Mouse (Mus musculus): ENCODE results near the gene Pelo.

Pelo gene

DNA sequence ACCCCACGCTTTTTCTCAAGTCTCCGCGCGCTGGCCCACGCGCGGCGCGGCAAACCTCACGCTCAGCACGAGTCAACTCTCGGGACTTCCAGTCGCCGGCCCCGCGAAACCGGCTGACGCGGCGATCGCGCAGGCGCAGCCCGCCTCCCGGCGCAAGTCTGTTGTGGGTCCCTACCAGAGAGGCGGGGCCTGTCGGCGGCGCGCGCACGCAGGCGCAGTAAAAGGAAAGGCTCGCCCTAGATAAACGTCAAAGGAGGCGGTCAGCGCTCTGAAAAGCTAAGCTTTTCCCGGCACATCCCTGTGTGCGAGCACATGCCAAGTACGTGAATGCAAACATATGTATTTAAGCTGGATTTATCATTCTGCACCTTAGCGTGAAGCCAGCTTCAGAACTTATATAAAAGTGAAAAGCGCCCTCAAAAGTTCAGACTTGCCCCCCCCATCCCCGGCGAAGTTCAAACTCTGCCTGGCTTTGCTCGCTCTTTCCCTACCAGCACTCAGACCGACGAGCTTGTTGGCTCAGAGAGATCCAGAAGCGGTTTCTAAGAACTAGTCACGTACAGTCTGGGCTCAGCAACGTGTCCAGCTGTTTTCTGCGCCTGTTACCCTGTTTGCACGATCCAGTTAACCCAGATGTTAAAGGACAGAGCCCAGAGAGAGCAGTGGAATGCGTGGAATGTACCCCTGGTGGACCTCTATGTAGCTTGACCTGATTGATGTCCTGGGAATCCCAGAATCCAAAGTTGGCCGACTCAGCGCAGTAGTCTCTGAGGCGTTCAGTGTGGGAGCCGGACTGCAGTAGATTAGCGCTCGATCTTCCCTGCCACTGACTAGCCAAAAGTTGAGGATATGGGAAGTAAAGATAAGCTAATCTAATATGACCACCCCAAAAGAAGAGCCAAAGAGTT, at the start of gene Pelo:
Gene Pelo (minus strand): TSS at position 118 of the 908 bp plus-strand sequence.
- peak; percentile 97 for DNase-seq

DNA sequence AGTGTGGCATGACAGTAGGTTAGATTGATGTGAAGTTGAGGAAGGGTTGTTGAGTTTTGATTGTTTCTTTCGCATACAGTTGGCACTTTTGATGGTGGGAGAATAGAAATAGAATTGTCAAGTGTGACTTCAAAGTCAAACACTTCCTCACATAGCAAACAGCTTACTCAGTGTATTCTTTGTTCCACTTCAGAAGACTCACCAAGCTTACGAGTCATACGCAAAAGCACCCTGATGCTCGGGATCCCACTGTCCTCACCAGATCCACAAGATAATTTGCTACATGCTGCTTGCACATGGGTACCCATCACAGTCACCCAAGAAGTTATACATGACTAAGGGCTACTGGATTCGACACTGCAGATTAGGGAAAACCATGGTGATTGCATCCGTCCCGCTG, 48.5 kb upstream of the Pelo start:
- no peak for DNase-seq

DNA sequence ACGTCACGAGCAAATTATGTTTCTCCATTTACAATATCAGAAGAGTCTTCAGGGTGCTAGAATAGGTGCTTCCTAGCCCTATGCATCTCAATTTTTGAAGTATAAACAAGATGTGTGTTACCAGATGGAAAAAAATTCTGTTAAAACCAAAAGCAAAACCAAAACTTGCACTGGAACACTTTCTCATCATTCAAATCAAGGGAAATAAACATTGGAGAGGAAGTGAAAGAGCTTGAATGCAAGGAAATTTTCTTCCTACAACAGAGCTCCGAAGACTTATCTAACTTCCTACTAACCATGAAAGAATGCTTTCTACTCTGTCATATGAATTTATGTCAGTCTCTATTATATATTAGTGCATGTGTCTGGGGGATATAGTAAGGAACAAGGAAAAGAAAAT, 46.8 kb upstream of the Pelo start:
- DNase-seq = no peak

DNA sequence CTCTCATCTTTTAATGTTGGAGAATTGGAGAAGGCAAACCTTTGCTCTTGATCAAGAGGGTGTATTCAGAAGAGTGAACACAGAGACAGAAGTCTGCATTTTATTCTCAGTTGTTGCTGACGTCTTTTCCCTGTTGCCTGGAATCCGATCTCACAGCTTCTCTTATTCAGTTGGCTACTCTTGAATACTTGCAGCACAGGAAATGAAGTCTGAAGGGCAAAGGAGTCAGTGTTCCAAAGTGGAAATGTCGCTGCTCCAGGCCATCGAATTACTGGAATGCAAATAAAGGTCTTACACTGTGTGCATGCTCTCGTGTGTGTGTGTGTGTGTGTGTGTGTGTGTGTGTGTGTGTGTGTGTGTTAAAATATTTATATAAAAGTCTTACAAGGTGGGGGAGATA, 42.4 kb upstream of the Pelo start:
- peak; percentile 21 for DNase-seq

DNA sequence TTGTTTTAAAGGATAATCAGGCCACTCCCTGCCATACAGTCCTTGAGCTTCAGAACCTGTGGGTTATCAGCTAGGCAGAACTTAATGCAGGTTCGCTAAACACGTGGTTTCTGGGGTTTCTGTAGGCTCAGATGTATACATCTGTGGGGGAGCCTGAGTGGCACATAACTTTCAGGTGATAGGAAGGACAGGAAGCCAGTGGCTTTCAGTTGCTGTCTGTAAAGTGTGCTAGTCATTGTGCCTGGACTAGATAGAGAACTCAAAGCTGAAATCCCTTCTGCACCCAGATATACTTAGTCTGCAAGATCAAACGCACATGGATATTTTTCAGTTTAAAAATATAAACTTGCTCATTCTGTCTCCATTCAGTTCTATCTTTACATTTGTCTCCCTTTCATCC, 41.4 kb upstream of the Pelo start:
- no peak for DNase-seq

DNA sequence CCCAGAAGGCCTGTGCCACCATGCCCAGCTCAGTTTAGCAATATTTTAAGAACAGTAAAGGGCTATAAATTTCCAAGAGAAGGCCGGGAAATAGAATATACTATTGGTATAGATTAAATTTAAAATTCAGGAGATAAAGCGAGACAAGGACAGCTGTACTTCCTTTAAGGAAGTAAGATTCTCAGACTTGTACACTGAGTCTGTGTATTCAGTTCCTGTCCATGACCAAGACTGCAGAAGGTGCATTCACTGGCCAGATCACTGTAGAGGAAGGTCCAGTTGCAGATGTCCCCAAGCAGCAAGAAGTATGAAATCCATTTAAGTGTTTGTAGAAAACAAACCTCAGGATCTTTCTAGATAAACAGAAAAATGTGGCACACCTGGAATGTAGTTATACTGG, 40.0 kb upstream of the Pelo start:
- DNase-seq = no peak

DNA sequence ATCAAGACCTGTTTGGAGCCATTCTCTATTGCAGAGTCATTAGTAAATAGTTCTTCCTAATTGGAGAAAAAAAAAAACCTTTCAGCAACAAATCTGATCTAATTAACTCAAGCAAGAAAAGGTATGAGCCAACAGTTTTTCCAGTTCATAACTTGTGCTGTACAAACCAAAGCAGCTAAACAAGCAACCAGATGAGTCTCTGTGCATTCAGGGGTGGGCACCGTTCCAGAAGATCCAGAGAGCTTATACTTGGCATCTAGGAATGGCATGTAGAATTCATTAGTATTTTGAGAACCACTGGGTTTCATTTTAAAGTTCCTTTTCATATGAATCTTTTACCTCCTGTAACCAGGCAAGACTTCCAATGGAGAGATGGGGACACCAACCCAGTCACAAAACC, 37.8 kb upstream of the Pelo start:
- no peak for DNase-seq

DNA sequence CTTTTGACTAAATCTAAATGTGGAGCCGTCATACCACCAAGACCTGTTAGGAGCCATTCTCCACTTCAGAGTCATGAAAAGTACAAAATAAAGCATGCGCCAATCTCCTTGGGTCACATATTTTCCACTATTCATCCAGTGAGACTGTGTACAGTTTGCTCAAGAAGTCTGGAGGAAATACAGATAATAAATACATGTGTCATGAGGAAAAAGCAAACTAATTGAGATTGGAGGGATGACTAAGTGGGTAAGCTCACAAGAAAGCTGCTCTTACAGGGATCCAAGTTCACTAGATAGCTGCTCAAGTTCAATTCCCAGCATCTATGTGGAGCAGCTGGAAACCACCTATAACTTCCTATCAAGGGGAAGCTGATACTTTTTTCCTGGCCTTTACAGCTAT, 36.5 kb upstream of the Pelo start:
- no peak for DNase-seq

DNA sequence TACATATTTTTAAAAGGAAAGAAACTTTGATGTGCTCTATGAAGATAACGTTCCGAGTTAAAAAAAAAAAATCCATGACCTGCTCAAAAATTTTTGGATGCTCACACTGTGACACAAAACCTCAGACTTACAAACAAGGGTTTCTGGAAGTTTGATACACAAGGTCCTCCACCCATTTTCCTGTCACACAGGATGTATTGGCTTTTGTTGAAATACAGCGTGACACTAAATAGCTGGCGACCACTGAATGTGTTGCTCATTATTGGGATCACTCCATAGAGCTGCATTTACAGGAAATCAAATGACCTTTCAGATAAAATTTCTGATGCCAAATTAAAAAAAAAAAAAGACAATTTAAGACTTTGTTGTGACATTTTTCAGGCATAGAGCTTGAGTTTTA, 35.1 kb upstream of the Pelo start:
- peak; percentile 27 for DNase-seq

DNA sequence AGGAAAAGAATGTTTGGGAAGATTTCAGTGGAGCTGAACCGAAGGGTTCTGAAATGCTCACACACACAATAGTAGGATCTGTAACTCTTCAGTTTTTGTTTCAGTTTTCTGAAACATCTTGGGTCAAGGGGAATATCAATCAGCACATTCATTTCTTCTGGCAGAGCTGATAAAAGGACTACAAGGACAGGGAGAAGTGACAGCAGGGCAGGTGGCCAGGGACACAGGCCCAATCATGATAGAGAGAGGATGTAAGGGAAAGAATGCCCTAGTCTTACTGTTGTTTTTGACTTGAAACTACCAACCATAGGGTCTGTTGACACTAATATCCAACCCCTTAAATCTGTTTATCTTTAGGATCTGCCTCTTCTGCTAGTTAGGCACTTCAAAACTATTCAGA, 34.5 kb upstream of the Pelo start:
- no peak for DNase-seq

DNA sequence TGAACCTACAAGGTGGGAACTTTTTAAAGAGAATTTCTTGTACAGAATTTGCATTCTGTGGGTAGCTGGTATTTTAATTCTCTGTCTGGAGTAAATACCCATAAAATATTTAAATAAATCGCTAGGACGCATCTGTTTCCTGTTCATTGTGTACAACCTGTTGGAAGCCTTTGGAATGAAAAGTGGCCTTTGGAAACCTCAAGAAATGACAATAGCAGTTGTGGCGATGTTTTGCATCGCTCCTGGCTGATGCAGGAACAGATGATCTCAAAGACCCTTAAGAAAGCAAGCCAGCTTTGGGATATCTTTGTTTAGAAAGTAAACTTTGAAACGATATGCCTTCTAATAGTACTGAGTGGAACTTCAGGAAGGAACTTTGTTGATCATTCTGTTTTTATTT, 28.8 kb upstream of the Pelo start:
- DNase-seq = no peak

DNA sequence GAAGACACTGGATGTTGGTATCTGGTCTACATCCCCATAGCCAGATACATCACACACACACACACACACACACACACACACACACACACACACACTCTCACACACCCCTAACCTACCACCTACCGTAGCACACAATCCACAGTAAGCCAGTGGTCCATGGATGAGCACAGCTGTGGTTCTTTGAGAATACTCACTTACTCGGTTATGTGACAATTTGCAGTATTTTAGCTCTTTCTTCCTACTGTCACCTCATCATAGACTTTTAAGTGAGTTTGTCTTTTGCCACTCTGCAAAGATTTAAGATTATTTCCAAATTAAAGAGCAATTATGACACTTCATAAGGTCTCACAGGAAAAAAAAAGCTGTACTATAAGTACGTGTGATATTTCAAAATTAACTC, 28.2 kb upstream of the Pelo start:
- DNase-seq = no peak

DNA sequence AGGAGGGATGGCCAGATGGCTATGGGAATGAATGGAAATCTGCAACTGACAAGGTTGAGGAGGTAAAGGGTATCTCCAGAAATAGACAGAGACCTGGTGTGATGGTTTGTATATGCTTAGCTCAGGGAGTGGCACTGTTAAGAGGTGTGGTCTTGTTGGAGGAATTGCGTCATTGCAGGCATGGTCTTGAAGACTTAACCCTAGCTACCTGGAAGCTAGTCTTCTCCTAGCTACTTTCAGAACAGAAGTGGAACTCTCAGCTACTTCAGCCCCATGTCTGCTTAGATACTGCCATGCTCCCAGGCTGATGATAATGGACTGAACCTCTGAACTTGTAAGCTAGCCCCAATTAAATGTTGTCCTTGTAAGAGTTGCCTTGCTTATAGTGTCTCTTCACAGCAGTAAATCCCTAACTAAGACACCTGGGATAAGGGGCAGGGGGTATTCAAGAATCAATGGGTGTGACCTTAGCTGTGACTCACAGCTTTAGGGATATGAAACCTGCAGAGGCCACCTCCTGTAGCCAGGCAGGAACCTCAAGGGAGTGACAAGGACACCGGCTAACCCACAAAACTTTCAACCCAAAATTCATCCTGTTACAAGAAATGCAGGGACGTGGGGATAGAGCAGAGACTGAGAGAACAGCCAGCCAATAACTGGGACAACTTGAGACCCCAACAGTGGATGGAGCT, 27.1 kb upstream of the Pelo start:
- no peak for DNase-seq

DNA sequence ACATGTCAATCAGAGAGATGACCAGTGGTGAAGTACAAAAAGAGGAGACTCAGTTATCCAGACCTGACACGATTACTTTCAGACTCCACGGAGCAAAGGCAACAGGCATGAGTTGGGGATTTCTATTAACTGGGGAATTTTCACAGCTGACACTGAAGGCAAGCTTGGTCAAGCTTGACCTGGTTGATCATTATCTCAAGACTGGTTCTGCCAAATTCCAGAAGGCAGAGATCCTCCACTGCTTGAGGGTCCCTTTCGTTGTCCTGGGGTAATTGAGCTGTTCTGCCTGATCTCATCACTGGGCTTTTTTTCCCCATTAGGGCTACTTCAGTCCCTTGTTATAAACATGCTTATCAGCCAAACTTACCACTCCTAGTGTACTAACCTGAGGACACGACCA, 19.6 kb upstream of the Pelo start:
- DNase-seq = no peak

DNA sequence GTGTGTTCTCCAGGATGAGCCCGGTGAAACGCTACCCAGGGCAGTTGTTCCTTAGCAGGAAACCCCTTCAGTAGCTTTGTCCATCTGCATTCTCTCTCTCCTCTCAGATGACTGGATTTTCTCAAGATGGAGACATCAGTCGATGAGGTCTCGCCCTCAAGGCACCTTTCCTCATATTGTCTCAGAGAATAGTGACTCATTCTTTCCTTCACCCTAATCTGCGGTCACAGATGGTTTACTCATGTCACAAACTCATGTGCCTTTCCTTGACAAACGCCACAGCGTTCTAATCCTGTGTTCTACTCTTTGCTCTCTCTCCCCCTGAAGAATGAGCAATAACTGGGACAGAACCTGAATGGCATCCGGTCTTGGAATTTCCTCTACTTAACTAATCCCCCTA, 17.4 kb upstream of the Pelo start:
- DNase-seq = no peak

DNA sequence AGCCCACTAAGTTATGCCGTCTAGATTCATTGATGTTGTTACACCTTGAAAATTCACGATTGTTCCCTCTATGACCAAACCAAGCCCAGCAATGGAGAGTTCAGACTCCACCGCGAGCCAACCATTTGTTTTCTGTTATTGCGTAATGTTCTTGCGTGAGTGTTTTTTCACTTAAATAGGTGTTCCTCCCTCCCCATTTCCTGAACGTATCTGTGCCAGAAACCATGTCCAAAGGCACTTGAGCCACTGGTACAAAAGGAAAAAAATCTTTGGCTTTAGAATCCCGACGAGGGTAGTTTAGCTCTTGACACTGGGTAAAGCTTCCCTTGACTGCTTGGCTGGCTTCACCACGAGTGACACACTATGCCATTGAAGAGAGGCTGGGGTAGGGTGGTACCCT, 16.2 kb upstream of the Pelo start:
- peak; percentile 71 for DNase-seq

DNA sequence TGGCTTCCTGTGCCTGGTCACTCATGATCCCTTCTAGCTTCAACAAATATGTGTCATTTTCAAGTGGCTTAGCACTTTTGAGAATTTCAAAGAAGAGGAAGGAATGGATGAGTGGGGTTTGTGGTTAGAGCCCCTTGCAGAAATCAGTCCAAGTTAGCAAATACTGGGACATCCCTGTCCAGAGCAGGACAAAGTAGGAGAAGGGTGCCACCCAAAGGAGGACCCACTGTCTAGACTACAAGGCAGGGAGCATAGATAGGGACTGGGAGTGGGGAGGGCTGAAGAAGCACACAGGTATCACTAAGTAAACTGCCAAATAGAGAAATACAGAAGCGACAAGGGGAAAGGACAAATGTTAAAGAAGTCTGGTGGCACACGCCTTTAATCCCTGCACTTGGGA, 12.8 kb upstream of the Pelo start:
- no peak for DNase-seq

DNA sequence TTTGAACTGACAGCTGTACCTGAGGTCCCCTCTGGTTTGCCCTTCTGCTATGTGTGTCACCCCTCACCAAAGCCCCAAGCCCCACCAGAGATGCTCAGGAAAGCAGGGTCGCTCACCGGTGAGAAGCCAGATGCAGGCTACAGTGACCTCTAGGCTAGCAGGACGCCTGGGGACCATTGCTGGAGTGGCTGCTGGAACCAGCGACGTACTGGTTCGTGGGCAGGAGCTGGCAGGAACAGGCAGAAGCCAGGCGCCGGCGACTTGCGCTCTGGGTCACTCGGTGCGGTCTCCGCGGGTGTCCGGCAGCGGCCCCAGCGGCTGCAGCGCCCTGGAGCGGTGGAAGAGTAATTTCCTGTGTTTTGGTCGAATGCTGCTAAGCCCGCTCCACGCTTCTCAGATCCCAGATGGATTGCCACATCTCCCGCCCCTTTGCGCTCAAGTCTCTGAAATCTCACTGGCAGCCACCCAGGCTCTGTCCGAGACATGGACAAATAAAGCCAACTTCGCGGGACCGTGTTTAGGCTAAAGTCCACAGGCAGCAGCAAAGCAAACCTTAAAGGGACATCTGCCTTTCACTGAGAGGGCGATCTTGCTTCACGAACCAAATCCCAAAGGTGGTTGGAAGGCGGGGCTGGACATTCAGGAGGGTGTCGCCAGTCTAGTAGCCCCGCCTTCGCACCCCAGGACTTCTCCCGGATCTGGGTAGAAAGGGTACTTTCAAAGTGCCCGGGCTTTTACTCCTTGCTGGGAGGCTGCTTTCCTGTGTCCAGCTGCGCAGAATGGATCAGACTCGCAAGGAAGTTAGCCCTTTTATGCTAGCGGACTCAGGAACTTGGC, 11.6 kb upstream of the Pelo start, which contains the start of the genes Gm49395 and Itga1:
Gene Gm49395 (minus strand): TSS at position 567 of the 837 bp plus-strand sequence.
Gene Itga1 (minus strand): TSS at position 610 of the 837 bp plus-strand sequence.
- peak; percentile 94 for DNase-seq

DNA sequence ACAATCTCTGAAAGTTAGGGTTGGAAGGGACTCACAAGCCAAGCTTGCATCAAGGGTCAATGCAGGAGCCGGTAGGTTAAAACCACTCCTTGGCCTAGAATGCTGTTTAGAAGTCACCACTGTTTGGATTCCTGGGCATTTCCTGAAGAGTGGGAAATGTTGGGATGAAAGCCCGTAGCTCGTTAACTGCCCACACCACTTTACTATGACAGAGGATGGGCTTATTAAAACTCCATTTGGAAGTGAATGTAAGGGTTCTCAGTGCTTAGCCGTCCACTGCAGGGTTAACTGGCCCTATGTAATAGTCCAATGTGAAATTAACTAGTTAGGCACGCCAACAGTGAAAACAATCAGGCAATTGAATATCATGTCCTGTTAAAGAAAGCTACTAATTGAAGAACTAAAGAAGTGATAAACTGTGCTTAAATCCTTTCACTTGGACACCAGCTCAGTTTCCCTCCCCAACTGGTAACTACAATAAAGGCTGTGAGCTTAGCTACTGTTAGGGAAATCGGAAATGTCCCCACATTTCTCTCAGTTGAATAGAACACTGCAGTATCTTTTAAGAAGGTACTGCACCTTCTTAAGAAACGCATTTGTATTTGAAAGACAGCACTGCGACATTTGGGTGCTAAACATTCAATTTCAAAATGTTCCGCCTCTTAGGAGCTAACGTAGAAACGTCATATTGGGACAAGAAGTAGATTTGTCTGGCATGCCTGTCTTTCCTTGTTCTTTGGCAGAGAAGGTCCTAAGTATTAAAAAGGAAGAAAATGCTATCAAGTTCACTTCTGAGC, 10.6 kb upstream of the Pelo start:
- DNase-seq = no peak

DNA sequence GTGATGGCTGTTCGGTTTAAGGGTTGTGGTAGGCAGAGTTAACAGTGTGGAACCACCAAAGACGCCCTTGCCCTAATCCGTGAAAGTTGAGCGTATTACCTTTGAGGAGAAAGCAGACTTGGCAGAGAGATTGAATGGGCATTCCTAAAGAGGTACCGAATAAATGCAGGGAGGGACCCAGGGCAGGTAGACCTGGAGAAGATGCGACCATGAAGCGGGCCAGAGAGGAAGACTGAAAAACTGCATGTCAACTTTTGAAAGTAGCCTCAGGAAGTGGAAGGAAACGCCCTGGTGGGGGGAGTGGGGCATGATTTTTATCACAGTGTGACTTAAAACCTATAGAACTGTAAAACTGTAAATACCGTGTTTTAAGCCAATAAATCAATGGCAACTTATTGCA, 9.4 kb upstream of the Pelo start:
- DNase-seq = peak; percentile 25

DNA sequence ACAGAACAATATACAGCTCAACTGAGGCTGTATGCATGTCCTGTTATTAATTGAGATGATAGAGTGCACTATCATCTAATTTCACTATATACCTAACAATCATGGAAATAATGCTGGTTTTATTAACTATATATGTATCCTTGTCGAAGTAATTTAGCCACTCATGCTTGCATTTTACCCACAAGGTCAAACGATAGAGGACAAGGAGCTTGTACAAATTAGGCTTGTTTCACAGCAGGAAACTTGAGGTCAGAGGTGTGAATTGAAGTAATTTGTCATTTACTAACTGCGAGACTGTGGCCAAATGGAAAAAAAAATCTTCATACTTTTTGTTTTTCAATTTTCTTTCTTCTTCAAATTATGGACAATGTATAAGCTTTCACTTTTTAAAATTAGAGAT, 8.2 kb upstream of the Pelo start:
- no peak for DNase-seq

DNA sequence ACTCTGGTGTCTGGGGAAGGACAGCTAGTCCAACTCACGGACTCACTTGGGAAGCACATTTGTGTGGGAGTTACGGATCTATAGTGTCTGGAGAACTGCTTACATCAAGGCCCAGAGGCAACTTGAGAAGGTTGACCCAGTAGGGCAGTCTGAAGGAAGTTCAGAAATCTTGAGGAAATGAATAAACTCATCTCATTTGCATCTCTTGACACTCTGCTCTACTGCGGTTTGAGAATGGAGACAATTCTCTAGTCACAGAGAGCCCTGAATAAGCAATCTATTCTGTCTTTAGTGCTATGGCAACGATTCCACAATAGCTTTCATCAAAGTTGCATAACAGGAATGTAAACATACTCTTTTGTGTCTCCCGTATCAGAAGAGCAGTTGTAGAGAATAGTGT, 7.0 kb upstream of the Pelo start:
- no peak for DNase-seq

DNA sequence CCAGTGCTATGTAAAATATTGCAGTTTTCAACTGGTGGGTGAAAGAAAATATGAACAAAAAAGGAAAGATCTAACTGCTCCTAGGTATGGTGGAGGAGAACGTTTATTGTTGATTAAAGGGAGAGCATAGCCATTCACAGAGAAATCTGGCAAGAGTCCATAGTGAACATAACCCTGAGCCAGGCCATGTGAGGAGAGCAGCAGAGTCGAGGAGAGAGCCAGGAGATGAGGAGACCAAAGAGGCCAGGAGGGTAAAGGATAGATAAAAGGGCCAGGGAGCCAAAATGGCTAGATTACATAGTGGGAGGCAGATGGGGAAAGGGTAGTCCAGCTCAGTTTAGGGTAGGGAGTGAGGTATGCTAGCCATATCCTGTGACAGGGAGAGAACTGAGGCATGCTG, 6.2 kb upstream of the Pelo start:
- DNase-seq = no peak
